Mouse (Mus musculus) fibroblast of lung, adult 2 months (primary cell): ENCODE measurements at regions not wholly inside any gene's neighbourhood (a gene's known extent, or its start where the extent isn't known, plus 50 kb on each side); places are given as distances from the start of the nearest gene placed in this dataset.

Source experiments
- DNase-seq: peaks from one replicate; pipeline ENCODE4 v3.0.0-alpha.2; 2011; ENCODE audit warnings: low read depth

DNA sequence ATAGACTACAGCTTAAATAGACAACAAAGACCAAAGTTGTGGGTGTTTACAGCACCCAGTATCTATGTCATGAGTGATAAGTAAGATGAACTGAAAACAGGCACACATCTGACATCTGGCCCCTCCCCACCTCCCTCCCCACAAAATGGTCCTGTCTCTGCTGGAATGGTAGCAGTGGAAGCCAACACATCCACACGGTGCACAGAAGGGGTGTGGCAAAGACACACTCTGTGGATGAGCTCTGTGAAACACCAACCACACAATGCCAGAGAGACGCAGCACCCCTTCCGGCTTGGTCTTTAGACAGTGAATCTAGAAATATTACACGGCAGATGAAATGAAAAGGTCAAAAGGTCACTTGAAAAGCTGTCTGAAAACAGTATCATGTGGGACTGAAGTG is 85.6 kb downstream of the Fgf18 start:
- no peak for DNase-seq

DNA sequence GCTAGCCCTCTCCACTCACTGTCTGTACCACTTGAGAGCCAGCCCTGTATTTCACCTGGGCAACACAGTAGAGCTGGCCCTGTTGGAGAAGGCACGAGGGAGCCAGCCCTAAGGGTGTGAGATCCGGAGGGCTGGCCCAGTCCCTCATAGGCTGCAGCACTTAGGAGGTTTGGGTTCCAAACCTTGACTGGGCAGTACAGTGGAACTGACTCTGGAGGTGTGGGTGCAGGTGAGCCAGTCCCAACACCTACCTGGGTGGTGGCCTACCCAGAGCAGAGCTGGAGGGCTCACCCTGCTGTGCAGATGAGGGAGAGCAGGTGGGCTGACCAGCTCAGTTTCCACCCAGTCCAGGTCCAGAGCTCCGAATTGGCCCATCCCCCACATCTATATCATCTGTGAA is 86.8 kb downstream of the Fgf18 start:
- no peak for DNase-seq

DNA sequence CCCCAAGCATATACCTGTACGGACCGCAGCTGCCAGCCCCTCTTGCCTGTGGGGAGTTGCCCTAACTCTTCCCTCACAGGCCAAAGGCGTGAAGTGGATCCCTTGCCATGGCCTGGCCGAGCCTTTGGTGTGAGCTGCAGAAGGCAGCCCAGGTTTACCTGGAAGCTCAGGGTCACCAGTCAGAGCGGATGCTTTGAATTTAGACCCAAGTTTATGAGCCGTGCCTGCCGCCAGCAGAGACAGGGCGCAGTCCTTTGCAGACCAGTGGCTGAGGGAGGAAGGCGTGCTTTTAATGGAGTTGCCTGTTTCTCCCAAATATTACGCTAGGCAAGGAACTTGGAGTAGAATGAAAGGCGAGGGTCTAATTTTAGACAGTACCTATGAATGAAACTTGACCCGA is 97.0 kb downstream of the Fgf18 start:
- no peak for DNase-seq

DNA sequence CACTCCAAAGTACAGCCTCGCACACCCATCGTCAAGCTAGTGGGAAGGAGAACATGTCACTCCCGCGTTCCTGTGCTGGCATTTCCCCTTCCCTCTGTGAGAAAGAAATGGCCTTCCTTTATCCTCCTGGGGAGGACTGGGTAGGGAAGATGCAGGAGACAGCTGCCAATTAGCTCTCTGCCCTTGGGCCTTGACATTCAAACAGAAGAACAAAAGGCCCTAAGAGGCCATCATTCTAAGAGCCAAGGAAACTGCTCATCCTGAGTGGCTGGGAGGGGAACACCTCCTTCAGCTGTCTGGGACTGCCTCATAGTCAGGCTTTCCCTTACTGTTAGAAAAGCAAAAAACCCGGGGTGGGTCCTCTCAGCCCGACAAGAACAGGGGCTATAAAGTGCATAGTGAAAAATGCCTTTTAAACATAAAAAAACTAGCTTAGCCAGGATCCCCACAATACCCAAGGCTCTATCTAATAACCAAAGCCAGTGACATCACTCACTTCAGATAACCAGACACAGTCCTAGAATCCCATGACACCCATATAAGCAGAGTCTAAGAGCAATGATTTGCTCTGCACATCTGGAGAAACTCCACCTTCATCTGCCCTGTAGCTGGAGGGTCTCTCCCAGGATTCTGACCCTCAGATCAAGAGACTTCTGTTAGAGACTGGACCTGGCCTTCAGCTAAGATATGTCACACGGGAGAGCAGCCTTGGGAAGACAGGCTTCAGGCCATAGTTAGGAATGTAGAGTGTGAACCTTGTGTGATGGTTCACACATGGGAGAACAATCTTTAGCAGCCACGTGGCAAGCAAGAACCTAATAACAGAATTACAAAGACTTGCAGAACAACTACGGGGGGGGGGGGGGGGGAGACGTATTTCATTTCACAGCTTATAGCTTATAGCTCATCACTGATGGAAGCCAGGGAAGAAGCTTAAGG is 107.1 kb downstream of the Fgf18 start:
- DNase-seq: no peak

DNA sequence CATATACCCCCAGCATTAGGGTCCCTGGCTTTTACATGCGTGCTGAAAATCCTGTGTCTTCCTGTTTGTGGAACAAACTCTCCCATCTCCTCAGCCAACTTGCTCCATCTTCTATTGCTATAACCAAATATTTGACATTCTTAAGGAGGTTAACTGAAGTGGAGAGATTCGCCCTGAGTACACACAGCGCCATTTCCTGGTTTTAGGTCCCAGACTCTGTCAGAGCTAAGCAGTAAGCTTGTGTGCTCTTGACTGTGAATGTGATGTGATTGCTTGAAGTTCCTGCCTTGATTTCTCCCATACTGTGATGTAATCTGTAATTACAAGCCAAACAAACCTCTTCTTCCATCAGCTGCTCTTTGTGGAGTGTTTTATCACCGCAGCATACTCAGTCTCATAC is 110.8 kb downstream of the Fgf18 start:
- DNase-seq: no peak

DNA sequence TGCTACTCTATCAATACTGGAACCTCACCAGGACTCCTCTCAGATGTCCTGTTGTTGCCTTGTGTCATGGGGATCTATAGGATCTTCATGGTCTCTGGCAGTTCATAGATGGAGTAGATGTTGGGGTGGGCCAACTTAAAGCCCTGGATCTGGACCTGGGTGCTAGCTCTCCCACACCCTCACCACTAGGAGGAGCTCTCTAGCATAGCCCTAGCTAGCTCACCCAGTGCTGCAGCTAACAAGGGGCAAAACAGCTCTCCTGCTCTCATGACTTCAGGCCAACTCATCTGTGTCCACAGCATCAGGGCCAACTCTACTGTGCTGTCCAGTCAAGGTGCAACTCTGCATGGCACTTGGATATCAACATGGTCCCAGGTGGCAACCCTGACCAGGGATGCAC is 118.3 kb downstream of the Fgf18 start:
- DNase-seq: no peak

DNA sequence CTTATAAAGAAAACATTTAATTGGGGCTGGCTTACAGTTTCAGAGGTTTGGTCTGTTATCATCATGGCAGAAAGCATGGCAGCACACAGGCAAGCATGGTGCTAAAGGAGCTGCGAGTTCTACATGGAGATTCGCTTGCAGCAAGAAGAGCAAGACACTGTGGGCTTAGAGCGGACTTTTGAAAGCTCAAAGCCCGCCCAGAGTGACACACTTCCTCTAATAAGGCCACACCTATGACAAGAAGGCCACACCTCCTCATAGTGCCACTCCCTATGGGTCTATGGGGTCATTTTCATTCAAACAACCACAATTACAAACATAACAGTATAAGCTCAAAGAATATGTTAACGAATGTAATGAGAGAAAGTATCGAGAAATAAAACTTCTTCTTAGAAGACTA is 120.1 kb downstream of the Fgf18 start:
- no peak for DNase-seq

DNA sequence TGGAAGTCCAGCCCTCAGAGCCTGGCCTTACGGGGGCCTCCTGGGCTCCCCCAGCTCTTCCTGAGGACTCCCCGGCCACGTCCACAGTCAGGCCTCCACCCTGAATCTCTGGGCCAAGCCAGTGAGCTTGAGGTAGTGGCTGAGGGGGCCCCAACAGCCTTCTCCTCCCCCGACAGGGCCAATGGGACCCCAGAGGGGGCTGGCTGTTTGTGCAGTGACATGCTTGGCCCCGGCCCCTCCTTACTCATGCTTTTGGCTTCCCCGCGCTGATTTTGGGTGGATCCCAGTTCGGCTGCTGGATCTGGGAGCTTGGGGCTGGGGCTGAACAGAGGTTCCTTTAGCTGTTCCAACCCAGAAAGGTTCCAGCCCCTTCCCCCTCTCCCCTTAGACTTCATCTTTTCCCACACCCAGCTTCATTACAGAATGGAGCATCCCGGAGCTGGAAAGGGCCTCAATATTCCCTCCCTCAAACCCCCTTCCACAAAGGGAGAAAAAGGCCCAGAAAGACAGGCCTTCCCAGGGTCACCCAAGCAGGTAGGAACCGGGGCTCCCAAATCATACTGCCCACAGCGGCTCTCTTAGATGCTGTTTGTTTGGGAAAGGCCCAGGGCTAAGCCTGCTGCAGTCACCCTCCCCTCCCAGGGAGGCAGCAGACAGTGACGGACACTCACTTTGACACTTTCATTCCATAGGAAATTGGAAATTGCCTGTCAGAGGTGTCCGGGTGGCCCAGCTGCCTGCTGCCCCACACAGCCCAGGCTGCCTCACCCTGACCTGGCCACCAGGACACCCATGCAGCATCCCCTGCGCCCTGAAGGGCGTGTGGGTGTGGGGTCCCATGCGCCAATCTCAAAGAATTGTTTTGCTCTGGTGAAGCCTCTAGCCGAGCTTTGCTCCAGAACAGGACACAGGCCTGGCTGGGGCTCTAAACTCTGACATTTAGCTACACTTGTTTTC is 133.7 kb downstream of the Fgf18 start:
- DNase-seq: no peak

DNA sequence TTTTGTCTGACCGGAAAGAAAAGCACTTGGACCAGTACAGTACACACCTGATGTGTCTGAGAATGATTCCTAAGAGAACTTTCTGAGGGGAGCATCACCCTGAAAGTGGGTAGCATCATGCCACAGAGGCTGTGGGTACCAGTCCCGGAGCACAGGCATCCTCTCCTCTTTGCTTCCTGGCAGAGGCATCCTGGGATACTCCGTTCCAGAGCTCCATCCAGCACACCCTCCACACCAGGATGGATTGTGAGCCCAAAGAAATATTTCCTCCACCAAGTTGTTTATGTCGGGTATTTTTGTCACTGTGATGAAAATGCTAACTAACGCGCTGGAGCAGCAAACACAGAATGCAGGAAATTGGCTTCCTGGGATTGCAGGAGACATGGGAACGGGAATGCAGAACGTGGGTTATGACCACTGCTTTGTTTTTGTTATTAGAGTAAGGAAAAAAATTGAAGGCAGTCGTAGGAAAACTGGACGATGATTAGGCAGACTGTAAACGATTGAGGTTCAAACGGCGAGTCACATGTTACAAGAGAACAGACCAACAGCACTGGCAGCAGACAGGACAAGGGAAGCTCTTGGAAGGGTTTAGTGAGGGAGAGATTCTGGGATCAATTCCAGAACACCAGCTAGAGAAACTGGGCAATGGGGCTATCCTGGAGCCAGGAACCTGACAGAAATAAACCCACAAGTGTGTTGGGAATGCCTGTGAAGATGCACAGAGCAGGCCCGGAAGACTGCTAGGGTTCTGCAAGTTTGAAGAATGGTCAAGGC is 134.6 kb downstream of the Fgf18 start:
- DNase-seq: peak; percentile 93

DNA sequence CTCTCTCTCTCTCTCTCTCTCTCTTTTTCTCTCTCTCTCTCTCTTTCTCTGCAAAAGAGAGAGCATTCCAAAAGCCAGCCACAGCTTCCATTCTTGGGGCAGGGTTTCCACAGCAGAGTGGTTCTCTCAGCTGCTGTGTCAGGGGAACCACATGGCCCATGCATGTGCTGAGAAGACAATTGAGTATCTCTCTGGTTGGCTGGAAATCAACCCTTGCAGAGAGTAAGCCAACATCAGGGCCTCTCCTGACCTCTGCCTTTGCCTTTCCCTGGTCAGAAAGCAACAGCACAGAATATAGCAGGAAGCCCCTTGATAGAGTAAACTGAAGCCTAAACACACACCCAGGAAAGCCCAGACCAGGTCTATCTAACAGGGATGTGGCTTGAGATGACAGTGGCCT is 138.6 kb downstream of the Fgf18 start:
- no peak for DNase-seq

DNA sequence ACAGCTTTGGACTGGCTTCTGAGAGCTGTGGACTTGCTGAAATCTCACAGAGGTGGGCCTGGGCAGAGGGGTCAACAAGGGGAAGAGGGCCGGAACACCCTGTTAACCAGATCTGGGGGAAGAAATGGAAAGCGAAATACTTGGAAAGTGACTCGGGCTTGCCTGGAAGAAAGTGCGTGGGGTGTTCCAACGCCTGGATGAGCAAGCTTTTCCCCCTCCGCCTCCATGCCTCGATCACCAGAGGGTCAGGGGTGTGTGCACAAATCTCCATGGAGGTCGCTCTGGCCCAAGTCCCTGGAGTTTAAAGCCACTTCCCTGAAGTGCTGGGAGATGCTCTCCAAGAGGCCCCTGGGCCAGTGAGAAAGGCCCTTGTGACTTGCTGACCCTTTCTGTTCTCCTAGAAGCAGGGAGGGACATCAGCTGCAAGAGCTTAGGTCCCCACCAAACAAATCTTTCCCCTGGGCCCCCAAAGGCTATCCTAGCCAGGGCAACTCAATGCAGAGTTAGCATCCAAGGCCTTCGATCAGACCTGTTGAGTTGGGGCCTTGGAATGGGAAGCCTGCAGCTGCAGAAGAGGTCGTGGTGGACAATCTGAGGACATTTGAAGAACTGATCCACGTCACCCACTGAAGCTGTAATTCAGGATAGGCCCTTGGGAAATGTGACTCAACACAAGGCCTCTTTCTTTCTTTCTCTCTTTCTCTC is 139.2 kb downstream of the Fgf18 start:
- DNase-seq: no peak

DNA sequence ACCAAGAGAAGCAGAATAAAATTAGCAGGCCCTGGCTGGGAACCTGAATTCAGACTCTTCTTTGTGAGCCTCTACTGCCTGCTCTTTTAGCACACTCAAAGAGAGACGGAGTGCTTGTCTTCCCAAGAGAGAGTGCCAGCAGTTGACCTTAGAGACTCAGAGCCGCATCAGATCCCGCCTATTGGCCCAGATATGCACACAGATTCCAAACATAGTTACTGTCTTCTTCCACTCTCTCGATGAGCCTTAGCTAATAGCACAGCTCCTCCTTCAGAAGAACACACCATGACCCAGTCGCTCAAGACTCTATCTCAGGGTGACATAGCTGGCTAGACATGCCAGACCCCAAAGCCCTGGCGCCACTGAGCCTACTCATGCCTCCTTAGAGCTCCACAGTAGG is 139.8 kb downstream of the Fgf18 start:
- no peak for DNase-seq

DNA sequence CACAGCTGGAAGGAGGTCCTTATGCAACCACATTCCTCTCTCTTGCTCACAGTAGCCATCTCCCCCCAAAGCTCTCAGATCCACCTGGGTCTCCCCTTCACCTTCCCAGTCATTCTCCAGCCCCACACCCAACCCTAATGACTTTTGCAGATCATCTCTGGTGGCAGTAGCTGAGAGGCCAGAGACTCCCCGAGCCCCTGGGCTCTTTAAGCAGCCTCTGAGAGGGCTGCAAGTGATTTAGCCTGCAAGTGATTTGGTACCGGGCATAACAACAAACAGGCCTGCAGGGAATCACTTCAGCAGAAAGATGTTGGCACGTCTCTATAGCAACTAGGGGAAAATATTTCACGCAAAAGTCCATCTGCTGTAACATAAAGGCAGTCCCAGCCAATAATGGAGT is 142.0 kb downstream of the Fgf18 start:
- DNase-seq: no peak

DNA sequence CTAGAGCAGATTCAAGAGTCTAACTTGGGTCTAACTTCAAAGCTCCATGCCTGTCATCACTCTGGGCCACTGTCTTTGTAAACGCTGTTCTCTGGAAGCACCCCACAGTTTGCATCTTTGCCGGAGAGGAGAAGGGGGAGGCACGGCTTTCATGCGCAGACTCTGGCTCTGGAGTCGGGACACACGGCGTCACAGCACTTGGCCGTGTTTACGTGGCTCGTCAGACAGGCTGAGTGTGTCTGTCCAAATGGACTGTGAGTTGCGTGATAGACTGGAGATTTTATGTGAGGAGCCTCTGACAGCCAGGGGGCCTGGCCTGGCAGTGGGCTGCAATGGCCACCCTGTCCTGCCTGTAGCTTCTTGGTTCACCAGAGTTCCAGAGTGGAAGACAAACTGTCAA is 142.6 kb downstream of the Fgf18 start:
- no peak for DNase-seq

DNA sequence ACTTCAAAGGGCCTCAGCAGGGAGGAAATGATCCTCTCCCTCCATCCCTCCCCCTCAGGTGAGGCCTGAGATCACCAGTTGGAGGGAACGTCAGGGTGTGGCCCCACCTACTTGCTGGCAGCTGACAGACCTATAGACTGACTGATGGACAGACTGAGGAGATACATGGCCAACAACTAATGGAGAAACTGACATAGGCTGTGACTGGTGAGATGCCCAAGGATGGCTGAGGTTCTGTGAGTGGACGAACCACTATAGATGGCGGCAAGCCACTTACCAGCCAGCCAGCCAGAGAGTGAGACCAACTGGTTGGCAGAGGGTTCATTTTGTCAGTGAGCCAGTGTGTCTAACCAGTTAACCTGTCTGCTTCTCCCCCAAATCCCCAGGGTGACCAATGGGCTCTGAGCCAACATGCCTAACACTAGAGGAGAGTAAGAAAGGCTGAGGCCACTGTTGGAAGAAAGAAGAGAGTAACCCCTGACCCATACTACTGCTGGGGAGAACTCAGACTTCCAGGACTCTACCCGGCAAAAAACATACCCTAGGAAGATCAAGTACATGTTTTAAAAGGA is 147.4 kb downstream of the Fgf18 start:
- no peak for DNase-seq

DNA sequence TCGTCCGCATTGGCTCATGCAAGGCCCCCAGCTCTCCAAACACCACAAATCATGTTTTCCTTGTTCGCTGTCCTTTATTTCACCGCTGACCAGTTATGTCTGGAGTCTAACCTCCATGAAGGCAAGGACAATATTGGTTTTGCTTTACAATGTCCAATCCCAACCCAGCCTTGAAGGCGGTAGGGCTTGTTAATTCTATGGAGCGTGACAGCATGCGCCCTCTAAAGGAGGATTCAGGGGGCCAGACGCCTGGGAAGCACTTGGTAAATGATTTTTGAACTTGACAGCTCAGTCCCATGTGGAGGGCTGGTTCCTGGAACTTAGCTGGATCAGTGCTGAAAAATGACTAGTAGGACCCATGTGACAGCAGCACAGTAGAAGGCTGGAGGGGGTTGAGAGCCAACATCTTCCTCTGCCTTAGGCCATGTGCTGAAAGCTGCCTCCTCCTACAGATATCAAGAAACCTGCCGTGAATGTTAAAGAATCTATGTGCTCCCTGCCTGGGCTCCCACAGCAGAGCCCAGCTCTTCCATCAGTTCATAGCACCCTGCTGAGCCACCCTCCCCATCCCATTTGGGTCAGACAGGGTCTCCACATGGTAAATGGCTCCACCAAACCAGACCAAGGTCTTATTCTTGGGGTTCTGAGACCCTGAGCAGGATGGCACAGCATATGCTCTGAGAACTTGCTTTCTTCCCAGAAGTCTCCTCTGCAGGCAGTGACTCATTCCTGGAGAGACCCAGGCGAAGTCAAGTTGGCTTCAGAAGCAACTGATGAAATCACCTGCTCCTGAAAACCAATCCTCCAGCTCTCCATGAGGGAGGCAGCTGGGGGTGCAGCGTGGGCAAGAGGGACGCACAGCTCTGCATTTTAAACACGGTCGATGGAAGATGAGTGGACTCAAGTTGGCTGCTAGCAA is 148.3 kb downstream of the Fgf18 start:
- DNase-seq: no peak

DNA sequence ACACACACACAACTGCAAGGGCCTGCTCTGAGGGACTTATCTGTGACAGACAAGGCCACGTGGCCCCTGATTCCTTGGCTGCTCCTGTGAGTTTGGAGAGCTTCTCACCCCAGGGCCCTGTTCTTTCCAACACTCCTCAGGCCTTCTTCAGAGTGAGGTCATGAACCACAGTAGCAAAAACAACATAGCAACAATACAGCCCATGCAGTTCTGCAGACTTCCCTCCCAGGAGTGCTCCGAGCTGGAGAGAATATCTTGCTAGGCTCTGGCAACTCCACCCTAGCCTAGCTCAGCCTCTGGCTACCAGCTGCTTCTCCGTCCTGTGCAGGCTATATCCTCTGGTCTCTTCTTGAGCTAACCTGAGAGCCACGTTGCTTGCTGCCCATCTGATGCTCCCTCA is 152.8 kb downstream of the Fgf18 start:
- no peak for DNase-seq

DNA sequence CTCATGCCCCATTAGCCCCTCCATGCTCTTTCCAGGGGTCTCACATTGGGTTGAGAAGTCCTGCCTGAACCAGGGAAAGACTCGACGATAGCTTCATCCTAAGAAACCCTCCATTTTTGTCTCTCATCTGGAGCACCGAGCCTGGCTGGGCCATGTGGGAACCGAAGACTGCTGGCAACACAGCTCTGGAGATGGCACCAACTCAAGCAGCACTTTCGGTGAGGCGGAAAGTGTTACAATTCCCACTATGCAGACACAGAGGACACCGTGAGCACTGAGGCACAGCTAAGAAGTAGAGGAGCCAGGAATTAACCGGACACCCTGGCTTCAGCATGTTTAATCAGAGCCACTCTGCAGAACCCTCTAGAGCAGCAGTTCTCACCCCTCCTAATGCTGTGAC is 153.8 kb downstream of the Fgf18 start:
- DNase-seq: no peak

DNA sequence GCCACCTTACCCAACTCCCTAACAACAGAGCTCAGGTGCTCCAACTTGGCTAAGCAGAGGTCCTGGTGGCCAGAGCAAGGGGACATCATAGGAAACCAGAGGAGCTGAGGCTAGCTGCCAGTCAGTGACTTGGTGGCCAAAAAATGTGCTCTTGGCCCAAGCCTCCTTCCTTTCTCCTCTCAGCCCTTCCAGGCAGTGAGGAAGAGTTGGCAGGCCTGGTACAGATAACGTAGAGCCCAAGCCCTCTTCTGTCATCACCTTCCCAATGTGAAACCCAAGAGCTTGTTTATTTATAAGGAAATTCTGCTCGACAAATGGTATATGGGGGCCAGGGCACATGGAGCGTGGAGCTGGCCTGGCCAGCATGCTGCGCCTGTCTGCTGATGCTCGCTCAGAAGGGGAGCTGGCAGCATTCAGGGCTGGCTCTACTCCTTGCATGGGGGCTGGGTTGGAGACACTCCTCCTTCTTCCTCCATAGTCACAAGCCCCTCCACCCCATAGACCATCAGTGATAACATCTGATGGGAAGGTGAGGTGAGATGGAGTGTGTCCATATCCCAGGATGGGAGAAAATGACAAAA is 156.1 kb downstream of the Fgf18 start:
- no peak for DNase-seq

DNA sequence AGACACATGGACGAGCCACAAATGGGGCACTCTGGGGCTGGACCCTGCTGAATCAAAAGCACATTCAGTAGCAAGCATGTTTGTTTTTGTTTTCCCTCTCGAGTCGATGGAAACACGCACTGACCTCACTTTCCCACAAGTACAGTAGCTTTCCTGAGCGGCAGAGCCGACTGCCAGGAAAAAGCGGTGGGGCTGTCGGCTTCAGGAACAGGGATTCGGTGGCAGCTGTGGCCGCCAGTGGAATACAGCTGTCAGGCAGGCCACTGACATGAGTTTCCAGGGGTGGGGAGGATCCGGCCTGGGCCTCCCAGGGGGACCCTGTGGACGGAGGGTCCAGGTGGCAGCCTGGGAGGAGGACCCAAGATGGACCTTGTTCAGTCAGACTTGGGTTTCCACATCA is 157.0 kb downstream of the Fgf18 start:
- no peak for DNase-seq
